Mouse (Mus musculus) MEL (cell line): ENCODE measurements around the gene Cst7.

Experiments used
- CTCF ChIP-seq, 3 experiments: IDR thresholded peaks in 2 of 3; conservative IDR thresholded peaks in 1 of 3; 2 replicates each; pipeline ENCODE4 v1.5.1; 2011 to 2012; ENCODE audit warnings: low read length in 3 of 3, low read depth in 2 of 3, mild to moderate bottlenecking in 2 of 3, improper control_type of control experiment in 1 of 3, inconsistent platforms in 1 of 3, mixed read lengths in 1 of 3, moderate library complexity in 1 of 3; ENCODE audit not compliant: control insufficient read depth in 1 of 3, insufficient read depth in 1 of 3, poor library complexity in 1 of 3, severe bottlenecking in 1 of 3
- ETS1 ChIP-seq: IDR thresholded peaks from 2 replicates; pipeline ENCODE4 v1.6.1; 2012; ENCODE audit warnings: low read depth, mild to moderate bottlenecking, inconsistent platforms, low read length, improper control_type of control experiment, moderate library complexity
- GATA1 ChIP-seq: IDR thresholded peaks from 2 replicates; pipeline ENCODE4 v1.6.1; 2011; ENCODE audit warnings: low read depth, low read length, improper control_type of control experiment
- HCFC1 ChIP-seq: IDR thresholded peaks from 2 replicates; pipeline ENCODE4 v1.6.1; 2012; ENCODE audit warnings: low read depth, mild to moderate bottlenecking, inconsistent platforms, low read length, improper control_type of control experiment, moderate library complexity
- POLR2A ChIP-seq, 2 experiments: IDR thresholded peaks; 2 replicates each; pipeline ENCODE4 v1.6.1; 2011 to 2012; ENCODE audit warnings: low read length in 2 of 2, mild to moderate bottlenecking in 2 of 2, control low read depth in 1 of 2, improper control_type of control experiment in 1 of 2, low read depth in 1 of 2, moderate library complexity in 1 of 2; ENCODE audit not compliant: control insufficient read depth in 1 of 2, insufficient read depth in 1 of 2, poor library complexity in 1 of 2
- POLR2AphosphoS2 ChIP-seq: IDR thresholded peaks from 2 replicates; pipeline ENCODE4 v1.6.1; 2011; ENCODE audit warnings: low read length, improper control_type of control experiment
- RAD21 ChIP-seq: IDR thresholded peaks from 2 replicates; pipeline ENCODE4 v1.6.1; 2011; ENCODE audit warnings: mild to moderate bottlenecking, low read depth, low read length, improper control_type of control experiment
- SIN3A ChIP-seq: IDR thresholded peaks from 2 replicates; pipeline ENCODE4 v1.6.1; 2012; ENCODE audit warnings: low read length, improper control_type of control experiment, inconsistent platforms
- SMC3 ChIP-seq: IDR thresholded peaks from 2 replicates; pipeline ENCODE4 v1.6.1; 2011; ENCODE audit warnings: low read depth, low read length, improper control_type of control experiment
- TCF12 ChIP-seq: IDR thresholded peaks from 2 replicates; pipeline ENCODE4 v1.6.1; 2014; ENCODE audit warnings: low read depth, mild to moderate bottlenecking, inconsistent platforms, low read length, improper control_type of control experiment, moderate library complexity
- USF1 ChIP-seq: IDR thresholded peaks from 2 replicates; pipeline ENCODE4 v1.6.1; 2014; ENCODE audit warnings: low read depth, mild to moderate bottlenecking, inconsistent platforms, low read length, improper control_type of control experiment, moderate library complexity
- USF2 ChIP-seq, 2 experiments: IDR thresholded peaks; 2 replicates each; pipeline ENCODE4 v1.6.1; 2011 to 2012; ENCODE audit warnings: improper control_type of control experiment in 2 of 2, low read length in 2 of 2, borderline replicate concordance in 1 of 2, inconsistent platforms in 1 of 2, low read depth in 1 of 2, mild to moderate bottlenecking in 1 of 2; ENCODE audit not compliant: insufficient read depth in 1 of 2
- ZC3H11A ChIP-seq: IDR thresholded peaks from 2 replicates; pipeline ENCODE4 v1.6.1; 2012; ENCODE audit warnings: low read depth, mild to moderate bottlenecking, inconsistent platforms, low read length, improper control_type of control experiment
- ZKSCAN1 ChIP-seq: IDR thresholded peaks from 2 replicates; pipeline ENCODE4 v1.6.1; 2012; ENCODE audit warnings: low read depth, mild to moderate bottlenecking, inconsistent platforms, low read length, improper control_type of control experiment, moderate library complexity

GRCm38 (mm10) chr2:150610097-150610496, 39.9 kb downstream of the Cst7 start:
- TF ChIP-seq CTCF (IDR thresholded peaks at IDR 0.05 in 2 of 3, conservative IDR thresholded peaks at IDR 0.05 in 1 of 3; ENCODE audit: control insufficient read depth in 1 of 3, insufficient read depth in 1 of 3, low read depth in 2 of 3, low read length in 3 of 3, poor library complexity in 1 of 3, severe bottlenecking in 1 of 3) (no peak), TCF12 (no peak), SMC3 (no peak), POLR2A (IDR thresholded peaks at IDR 0.05; ENCODE audit: control insufficient read depth in 1 of 2, insufficient read depth in 1 of 2, low read depth in 1 of 2, low read length in 2 of 2, poor library complexity in 1 of 2) (no peak), HCFC1 (no peak), USF1 (no peak), ZC3H11A (no peak), RAD21 (no peak), SIN3A (no peak), ZKSCAN1 (no peak), POLR2AphosphoS2 (no peak), GATA1 (no peak), USF2 (IDR thresholded peaks at IDR 0.05; ENCODE audit: borderline replicate concordance in 1 of 2, insufficient read depth in 1 of 2, low read depth in 1 of 2, low read length in 2 of 2) (no peak), ETS1 (no peak)
